Mouse (Mus musculus) heart, adult 18-20 months (tissue): ENCODE measurements around the gene Prkag1. TPM values are rescaled to one million over a fixed set of nuclear protein-coding genes. Genes with fewer than 3 reads are reported as not detected.

ENCODE experiments used
- DNase-seq, 2 experiments: peaks; one replicate each; pipeline ENCODE4 v3.0.0; 2021 to 2022; ENCODE audit warnings: mixed read lengths in 1 of 2
- long read RNA-seq, 2 experiments: library from polyadenylated mRNA; stranded (forward); transcript quantifications; one replicate each; pipeline ENCODE4 v2.0.0; 2021
- total RNA-seq, 2 experiments: library from RNA; stranded (reverse); gene quantifications; 2 replicates each; pipeline ENCODE4 v1.2.3; 2021

Prkag1 gene
- total RNA-seq, result 100 to 1,000 TPM; 107 to 125 TPM
- long read RNA-seq, experiment 1, transcript Prkag1-201 (12 exons, 1,652 nt), result major isoform, 77 of 110 reads
- long read RNA-seq, experiment 1, partial matches to known transcripts, result 10 of 110 reads
- long read RNA-seq, experiment 1, other reads (novel, unspliced or antisense), result 23 of 110 reads
- long read RNA-seq, experiment 2, transcript Prkag1-201 (12 exons, 1,652 nt), result major isoform, 40 of 57 reads
- long read RNA-seq, experiment 2, partial matches to known transcripts, result 2 of 57 reads
- long read RNA-seq, experiment 2, other reads (novel, unspliced or antisense), result 15 of 57 reads

- DNase-seq, result peak; percentile 96 to 98
Measured at GRCm38 (mm10) chr15:98830736-98831683, at the start of gene Prkag1. Prkag1 (minus strand) TSS chr15:98831521.

- peak; percentile 75 to 88 for DNase-seq
Measured at GRCm38 (mm10) chr15:98877331-98877730, 46.0 kb upstream of the Prkag1 start.

GRCm38 (mm10) chr15:98871916-98872888 is 40.9 kb upstream of the Prkag1 start:
- peak; percentile 94 to 96 for DNase-seq

- peak in 1 of 2 experiments; percentile 44 for DNase-seq
Measured at GRCm38 (mm10) chr15:98871070-98871915, 40.0 kb upstream of the Prkag1 start, which contains the start of gene Kmt2d. Kmt2d (minus strand) TSS chr15:98871204.

GRCm38 (mm10) chr15:98870179-98871069 is 39.1 kb upstream of the Prkag1 start:
- DNase-seq, result peak in 1 of 2 experiments; percentile 55

- DNase-seq, result peak in 1 of 2 experiments; percentile 40
Measured at GRCm38 (mm10) chr15:98869342-98870178, 38.2 kb upstream of the Prkag1 start.

GRCm38 (mm10) chr15:98868346-98869063 is 37.2 kb upstream of the Prkag1 start:
- no peak for DNase-seq

GRCm38 (mm10) chr15:98867321-98867720 is 36.0 kb upstream of the Prkag1 start:
- peak; percentile 77 to 86 for DNase-seq

GRCm38 (mm10) chr15:98866501-98866900 is 35.2 kb upstream of the Prkag1 start:
- no peak for DNase-seq

- no peak for DNase-seq
Measured at GRCm38 (mm10) chr15:98865771-98866170, 34.5 kb upstream of the Prkag1 start.

- no peak for DNase-seq
Measured at GRCm38 (mm10) chr15:98864951-98865350, 33.6 kb upstream of the Prkag1 start.

- no peak for DNase-seq
Measured at GRCm38 (mm10) chr15:98863451-98863958, 32.2 kb upstream of the Prkag1 start.

GRCm38 (mm10) chr15:98861701-98862410 is 30.5 kb upstream of the Prkag1 start:
- DNase-seq, result no peak

- DNase-seq, result no peak
Measured at GRCm38 (mm10) chr15:98860921-98861320, 29.6 kb upstream of the Prkag1 start.

GRCm38 (mm10) chr15:98859319-98860043 is 28.2 kb upstream of the Prkag1 start:
- no peak for DNase-seq

- no peak for DNase-seq
Measured at GRCm38 (mm10) chr15:98854214-98854613, 22.9 kb upstream of the Prkag1 start.
